Mouse (Mus musculus): ENCODE measurements at regions not wholly inside any gene's neighbourhood (a gene's known extent, or its start where the extent isn't known, plus 50 kb on each side); places are given as distances from the start of the nearest gene placed in this dataset.

DNA sequence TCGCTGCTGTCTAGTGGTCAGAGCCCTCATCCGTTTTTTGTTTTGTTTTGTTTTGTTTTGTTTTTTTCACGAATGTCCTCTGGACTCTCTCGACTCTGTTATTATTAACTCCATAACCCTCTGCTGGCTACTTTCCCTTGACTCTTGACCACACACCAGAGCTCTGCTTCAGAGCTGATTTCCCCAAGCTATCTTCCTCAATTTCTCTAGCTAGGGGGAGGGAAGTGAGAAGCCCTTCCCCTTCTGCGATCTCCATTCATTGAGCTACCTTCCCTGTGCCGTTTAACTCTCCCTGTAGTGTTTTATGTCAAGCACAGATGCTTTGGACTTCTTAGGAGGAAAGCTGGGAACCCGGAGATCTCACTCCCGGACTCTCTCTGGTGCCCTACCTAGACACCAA, 247.6 kb downstream of the Hlx start:
- TF ChIP-seq EP300 (IDR thresholded peaks at IDR 0.05; ENCODE audit: low read depth) (no peak), CTCF (IDR thresholded peaks at IDR 0.05; ENCODE audit: low read depth) (no peak)

Measured in liver, embryonic 14.5 days (tissue).